Mouse (Mus musculus) forelimb bud, embryonic 11.5 days (tissue): ENCODE measurements around the gene Upf2.
A peak's percentile ranks its signal among the peaks of the same experiment; 100 is the strongest.
"Not testable (repeated sequence)": the region's sequence is repeated elsewhere in the genome, so short reads cannot be mapped to it uniquely, and the experiment has no call there.

Experiments
- DNase-seq: peaks from one replicate; pipeline ENCODE4 v3.0.0-alpha.2; 2012; ENCODE audit warnings: low read depth, low spot score

The Upf2 gene

DNA sequence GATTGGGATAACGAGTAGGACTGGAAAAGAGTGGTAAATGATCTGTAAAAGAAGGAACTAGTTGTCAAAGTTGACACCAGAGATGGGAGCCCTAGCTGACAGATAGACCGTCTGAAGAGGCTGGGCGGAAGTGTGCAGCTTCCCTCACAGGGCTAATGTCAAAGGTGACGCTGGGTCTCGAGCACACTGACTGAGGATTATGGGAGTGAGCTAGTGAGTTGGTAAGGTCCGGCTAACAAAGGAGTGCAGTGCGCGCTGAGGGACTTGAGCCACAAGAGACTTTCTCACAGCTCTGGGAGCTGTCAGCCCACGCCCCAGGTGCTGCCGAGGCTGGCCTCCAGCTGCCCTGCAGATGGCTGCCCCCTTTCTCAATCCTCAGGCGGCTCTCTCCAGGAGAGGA is 119.7 kb downstream of the Upf2 start:
- DNase-seq = no peak

DNA sequence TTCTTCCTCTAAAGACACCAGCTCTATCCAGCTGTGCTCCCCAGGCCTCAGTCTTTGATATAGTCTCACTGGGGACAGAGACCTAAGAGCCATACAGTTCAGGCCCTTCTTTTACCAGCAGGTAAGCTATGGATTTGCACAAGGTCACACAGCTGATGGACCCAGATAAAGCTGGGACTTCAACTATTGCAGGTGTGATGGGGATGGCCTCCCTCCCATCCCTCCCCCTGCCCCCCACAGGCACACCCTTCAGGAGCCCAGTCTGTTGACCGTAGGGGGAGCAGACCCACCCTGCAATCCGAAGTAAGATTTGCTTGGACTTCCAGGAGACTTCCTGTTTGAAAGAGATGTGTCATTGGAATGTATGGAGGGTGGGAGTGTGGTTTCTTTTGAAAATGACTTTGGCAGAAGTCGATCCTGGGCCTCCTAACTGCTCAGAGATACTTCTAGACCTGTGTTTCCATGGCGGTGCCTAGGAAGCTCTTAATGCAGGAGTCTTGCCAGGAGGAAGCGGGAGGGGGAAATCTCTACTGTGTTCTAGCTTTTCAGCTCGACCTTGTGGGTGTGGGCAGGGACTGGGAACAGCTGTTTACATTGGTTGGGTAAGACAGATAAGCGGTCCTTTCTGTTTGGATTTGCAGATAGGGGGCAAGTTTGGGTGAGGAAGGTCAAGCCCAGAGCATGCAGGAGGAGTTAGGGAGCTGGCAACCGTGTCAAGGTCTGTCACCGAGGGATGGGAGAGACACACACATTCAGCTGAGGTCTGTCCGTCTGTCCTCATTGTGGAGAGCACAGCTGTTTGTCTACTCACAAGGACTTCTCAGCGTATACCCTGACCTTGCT is 120.5 kb downstream of the Upf2 start:
- DNase-seq = no peak

DNA sequence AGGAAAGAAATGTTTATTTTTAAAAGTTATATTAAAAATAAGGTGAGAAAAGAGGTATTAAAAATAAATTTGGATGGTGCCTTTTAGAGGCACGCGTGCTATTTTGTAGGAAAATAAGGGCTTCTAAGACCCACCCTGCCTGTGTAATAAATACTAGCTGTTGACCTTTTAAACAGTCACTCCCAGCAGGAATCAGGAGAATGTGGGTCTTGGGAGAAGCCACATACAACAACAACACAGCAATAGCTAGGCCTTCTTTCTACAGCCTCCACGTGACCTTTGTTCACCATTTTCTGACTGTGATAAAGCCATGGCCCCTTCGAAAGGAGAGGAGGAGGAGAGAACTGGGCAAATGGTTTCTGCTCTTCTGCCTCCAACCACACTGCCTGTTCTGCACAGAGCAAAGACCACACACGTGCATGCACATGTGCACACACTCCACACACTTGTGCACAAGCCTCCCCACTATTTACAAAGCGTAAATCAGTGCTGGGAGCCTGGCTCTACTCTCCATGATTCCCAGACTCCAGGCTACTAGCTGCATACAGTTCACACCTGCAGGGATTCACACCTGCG is 121.5 kb downstream of the Upf2 start:
- DNase-seq = no peak

DNA sequence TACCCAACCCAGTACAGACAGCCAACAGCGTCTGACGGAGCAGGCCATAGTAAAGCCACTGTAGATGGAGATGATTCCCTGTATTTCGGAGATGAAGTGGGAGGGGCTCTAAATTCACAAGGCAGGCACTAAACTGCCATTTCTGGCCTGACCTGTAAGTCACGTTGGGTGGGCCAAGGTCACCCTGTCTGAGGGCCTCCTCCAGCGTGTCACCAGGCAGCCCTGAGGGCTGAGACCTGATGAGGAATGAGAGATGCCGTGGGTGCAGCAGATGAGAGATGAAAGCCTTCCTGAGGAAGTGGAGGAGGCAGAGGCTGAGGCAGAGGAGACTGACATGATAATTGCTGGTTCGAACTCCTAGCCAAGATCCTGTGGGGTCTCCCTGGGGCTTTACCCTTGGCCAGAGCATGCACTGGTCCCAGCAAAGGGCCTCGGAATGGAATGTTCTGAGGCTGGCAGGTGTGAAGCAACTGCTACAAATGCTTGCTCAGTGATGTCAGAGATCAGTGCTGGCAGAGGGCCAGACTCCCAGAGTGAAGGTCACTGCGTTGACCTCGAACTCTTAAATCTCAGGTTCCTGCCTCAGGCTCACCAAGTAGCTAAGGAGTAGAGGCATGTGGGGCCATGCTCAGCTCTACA is 123.7 kb downstream of the Upf2 start:
- peak; percentile 84 for DNase-seq

DNA sequence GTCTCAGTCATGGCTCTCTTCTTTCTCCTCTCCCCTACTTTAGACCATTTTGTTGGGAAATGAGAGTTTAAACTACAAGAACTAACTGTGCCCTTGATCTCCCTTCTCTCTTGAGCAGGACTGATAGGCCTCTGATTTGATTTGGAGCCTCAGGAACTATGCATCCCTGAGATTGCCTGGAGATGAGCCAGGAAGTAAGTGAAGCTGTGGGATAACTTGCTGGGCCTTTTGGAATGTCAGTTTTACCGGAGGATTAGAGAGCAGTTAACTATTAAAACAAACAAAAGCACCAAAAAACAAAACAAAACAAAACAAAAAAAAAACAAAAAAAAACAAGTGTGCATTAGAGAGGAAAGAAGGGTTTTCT is 124.2 kb downstream of the Upf2 start:
- DNase-seq = no peak

DNA sequence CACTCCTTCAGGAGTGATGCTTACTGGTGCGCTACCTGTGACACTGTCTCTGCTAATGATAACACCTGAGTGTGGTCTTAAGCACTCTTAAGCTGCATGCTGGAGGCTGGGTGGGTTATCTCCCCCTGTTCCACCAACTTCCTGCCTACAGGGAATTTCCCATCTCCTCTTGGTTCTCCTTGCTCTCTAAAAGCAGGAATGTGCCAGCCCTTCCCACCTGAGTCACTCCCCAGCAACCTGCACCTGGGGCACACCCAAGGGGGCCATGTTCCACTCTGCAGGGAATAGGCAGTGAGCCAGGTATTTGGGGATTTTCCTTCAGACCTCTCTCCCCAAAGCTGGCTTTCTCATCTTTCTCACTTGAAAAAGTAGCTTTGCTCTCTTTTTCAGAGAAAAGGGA is 128.8 kb downstream of the Upf2 start:
- DNase-seq = no peak

DNA sequence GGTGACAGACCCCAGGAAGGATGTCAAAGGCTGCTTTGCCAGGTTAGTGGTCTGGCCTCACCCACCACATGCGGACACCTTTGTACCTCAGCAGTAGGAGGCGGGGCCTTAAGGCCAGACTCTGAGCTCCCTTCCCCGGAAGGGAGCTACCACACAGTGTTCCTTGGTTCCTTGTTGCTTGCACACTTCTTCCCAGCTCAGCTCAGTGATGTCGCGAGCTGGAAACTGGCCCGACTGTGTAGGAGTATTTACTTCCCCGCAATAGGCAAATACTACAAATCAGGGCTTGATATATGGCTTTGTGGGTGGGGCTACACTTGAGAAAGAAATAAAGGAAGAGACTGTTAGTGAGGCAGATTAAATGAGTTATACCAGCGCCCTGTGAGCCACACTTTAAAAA is 129.8 kb downstream of the Upf2 start:
- no peak for DNase-seq

DNA sequence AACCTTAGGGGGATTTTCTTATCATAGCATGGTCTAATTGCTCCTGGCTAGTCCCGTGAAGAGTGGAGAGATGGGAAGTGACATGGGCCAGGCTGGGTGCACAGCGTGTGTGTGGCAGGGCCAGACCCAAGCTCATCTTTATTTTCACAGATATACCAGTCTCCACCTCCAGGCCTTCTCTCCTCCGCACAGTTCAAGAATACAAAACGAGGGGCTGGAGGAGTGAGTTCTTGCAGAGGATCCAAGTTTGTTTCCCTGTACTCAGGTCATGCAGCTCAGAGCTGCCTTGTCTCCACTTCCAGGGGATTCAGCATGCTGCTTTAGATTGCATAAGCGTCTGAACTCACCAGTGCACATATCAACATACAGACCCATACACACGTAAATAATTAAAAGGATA is 131.3 kb downstream of the Upf2 start:
- DNase-seq = no peak

DNA sequence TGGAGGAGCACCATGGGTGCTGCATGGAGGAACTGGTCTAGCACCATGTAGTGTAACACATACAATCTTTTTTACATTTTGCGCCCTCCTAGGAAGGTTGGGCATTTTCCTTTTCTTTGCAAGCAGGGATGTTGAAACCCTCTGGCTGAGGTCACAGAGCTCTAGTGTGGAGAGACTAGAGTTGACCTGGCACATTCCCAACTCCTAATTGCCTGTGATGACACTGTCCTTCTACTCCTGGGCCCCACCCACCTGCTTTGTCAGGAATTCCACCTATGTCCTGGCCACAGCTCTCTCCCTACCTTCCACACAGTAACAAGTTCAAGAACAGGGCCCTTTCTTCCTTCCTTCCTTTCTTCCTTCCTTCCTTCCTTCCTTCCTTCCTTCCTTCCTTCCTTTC is 132.4 kb downstream of the Upf2 start:
- no peak for DNase-seq

DNA sequence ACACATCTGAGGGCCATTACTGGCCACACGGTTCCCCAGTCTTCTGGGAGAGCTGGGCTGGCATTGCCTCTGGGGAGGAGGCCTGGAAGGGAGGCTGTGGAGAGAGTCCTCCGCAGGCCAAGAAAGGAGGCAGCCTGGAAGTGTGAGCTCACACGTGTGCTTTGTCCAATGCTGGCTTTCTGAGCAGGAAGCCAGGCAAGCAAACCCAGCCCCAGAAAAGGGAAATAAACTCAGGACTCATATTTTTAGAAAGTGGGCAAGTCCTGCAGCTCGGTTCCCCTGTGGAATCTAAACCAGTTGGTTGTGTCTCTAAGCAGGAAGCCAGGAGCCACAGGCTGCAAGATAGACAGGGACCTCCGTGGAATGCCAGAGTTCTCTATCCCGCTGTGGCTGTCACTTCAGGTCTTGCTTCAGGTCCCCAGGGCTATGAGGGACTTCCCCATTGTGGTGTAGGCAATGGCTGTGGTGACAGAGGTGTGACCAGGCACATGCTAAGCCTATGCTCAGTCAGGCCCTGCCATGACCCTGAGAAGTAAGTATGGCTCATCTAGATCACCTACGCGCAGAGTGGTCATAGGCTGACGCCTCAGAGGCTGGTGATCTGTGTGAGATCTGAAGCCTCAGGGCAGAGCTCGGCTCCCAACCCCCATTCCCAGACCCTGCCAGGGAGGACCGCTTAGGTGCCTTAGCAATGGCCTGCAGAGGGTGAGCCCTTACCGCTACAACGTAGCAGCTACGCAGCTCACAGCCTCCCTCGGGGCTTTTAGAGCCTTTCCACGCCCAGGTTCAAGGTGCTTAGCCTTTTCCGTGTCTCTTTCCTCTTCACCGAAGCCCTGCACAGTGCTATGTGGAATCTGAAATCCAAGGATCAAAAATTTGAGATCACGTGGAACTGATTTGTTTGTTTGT is 134.6 kb downstream of the Upf2 start:
- DNase-seq = no peak

DNA sequence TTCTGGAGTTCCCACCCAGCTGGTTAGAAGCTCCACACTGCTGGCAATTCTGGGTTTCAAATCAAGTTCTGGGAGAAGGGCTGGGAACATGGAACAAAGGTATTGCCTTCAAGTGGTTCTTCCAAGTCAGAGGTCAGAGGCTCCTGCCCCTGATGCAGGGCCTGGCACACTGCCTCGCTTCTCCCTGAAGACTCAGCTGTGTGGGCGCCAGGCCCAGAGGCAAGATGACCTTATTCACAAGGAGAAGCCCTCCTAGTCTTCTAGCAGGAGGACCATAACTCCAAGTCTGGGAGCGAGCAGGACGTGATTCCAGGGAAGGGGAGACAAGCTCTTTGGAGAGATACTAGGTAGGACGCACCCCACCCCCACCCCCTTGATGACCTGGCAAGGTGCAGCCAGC is 135.9 kb downstream of the Upf2 start:
- DNase-seq = no peak

DNA sequence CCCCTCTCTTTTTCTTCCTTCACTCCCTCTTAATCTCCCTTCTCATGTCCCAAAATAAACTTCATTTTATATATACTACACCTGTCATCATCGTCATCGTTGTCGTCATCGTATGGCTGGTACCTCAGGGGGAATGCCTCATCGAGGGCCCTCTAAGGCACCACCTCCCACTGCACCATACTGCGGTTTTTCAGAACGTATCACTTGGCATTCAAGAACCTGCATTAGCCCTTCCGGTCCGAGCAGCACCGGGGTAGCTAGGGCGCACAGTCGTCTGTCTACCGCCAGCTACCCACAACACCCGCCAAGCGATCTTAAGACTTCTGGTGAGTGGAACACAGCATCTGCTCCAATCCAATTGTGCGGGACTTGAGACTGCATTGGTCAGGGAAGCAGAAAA is 138.7 kb downstream of the Upf2 start:
- not testable (repeated sequence) for DNase-seq

DNA sequence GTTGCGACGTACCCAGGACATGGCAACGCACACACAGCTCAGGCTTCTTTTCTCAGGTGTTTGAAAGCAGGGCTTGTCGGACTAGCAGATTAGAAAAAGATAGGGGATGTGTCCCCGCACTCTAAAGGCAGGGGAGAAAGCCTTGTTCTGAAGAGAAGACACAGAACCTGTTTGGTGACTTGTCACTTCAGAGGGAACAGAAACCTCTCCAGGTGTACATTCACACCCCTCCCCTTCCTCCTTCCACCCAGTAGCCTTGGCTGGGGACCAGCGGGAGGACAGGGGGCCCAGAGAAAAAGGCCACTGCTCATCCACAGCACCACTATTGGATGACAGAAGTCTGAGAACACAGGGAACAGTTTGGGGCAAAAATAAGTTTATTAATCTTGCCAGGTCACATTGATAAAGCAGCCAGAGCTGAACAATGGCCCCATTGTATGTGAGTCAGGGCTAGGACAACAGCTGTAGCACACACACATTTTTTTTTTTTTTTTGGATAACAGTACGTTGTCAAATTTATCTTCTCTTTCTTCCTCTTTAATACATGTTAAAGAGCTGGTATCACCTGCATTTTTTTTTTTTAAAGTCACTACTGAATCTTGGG is 145.9 kb downstream of the Upf2 start:
- DNase-seq = no peak

DNA sequence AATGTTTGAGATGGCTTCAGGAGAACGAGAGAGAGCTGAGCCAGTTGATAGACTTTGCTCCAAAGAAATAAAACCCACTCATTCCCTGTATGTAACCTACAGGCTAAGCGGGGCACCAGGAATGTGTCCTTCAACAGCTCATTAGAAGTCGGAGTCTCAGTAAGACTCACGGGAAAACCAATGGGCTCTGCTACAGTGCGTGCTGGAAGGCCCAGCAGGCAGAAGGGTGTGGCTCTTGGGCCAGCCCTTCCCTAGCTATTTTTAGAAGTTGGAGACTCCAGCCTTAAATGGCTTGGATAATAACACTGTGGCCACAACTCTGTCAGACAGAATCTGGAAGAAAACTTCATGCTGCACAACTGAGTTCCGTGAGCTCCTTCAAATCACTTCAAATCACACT is 147.7 kb downstream of the Upf2 start:
- peak; percentile 77 for DNase-seq

DNA sequence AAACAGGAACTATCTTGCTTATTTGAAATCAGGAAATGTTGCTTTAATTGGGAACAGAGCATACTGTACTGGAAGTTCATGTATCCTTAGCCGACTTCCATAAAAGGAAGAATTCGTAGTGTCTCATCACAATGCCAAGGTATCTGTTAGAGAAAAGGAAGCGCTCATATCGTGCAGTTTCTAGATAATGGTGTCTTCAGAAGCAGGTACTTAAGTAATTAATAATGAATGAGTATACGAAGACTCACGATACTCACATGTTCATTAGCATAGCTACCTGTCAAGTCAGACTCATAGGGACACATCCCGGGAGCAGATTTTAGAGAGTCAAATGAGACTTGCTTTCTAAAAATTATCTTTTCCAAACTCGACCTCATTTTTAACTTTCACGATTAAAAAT is 148.2 kb downstream of the Upf2 start:
- no peak for DNase-seq

DNA sequence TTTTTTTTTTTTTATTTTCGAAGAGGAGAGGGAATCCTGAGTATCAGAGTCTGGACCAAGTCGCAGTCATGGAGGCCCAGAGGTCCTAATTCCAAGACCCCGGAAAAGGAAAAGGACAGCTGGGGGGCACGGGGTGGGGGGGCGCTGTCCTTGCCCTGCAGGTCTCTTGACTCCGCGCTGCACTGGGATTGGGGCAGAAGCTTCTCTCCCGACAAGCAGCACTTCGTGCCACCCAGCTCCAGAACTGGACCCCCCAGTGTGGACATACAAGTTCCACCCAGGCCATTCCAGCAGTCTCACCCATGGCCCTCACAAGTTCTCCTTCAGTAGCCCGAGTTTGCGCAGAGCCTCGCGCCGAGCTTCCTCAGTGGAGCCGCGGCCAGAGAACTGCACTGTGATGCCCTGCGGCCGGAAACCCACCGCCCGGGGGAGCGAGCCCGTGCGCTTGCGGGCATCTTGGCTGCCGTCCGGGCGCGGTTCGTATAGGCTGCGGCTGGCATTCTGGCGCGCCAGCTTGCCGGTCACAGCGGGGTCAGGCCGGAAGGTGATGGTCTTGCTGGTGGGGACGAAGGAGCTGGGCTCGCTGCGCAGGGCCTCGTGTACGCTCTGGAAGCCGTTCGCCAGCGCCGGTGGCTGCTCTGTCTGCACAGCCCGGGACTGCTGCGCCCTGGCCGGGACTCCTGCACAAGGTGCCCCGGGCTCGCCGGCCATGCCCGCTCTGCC is 148.9 kb downstream of the Upf2 start:
- no peak for DNase-seq

DNA sequence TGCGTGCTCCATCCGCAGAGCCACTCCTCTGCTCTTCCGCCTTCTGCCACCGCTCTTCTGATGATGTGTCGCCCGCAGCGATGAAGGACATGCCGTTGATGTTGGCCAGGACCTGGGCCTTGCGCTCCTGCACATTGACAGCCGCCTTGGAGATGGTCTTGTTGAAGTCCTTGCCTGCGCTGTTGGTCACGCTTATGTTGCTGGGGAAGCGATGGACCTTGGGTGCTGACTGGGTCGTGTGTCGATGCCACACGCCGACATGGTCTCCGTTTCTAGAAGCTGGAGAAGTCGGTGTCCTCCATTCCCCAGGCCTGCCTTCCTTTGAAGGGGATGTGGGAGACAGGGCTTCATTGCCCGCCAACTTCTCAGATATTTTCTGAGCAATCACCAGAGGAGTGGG is 149.5 kb downstream of the Upf2 start:
- DNase-seq = no peak

DNA sequence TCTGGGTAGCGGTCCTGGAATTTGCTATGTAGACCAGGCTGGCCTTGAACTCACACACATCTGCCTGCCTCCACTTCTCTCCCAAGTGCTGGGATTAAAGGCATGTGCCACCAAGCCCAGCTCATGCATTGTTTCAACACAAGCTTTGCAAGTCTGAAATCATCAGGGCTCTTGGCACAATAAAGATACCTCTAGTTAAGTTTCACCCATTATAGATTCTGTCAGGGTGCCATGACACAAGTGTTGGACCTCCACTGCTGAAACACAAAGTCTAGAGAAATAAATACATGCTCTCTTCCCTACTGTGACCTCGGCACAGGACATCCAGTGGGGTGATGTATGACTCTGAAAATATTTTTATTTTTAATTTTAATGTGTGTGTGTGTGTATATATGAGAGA is 154.2 kb downstream of the Upf2 start:
- DNase-seq = no peak
